Mouse (Mus musculus) forebrain, embryonic 16.5 days (tissue): ENCODE results near the gene Acox1. TPM values are rescaled to one million over a fixed set of nuclear protein-coding genes. Genes with fewer than 3 reads are reported as not detected.

Source experiments
- ATAC-seq: fragments of 200-750 bp; cut with Nextera tagmentation; 2 replicates; pipeline ENCODE4 v1.8.0; 2017; ENCODE audit warnings: mild to moderate bottlenecking, moderate library complexity
- H3K27ac ChIP-seq: fragments of 300-500 bp; sonication (generic); 2 replicates; pipeline ENCODE4 v1.5.1; 2014; ENCODE audit warnings: low read length, control low read depth
- H3K27me3 ChIP-seq: fragments of 300-500 bp; sonication (generic); replicated peaks from 2 replicates; pipeline ENCODE4 v1.6.1; 2014; ENCODE audit warnings: low read length; ENCODE audit not compliant: control insufficient read depth, insufficient read depth
- H3K36me3 ChIP-seq: fragments of 300-500 bp; sonication (generic); 2 replicates; pipeline ENCODE4 v1.6.1; 2014; ENCODE audit not compliant: control insufficient read depth, insufficient read depth
- H3K4me1 ChIP-seq: fragments of 300-500 bp; sonication (generic); replicated peaks from 2 replicates; pipeline ENCODE4 v1.6.1; 2014; ENCODE audit warnings: low read length; ENCODE audit not compliant: control insufficient read depth, insufficient read depth
- H3K4me2 ChIP-seq: fragments of 300-500 bp; sonication (generic); 2 replicates; pipeline ENCODE4 v1.6.1; 2014; ENCODE audit warnings: mild to moderate bottlenecking, low read length, control low read depth
- H3K4me3 ChIP-seq: fragments of 300-500 bp; sonication (generic); replicated peaks from 2 replicates; pipeline ENCODE4 v1.5.1; 2014; ENCODE audit warnings: mild to moderate bottlenecking, low read length, control low read depth
- H3K9ac ChIP-seq: fragments of 300-500 bp; sonication (generic); replicated peaks from 2 replicates; pipeline ENCODE4 v1.6.1; 2014; ENCODE audit warnings: low read depth, low read length, control low read depth
- H3K9me3 ChIP-seq: fragments of 300-500 bp; sonication (generic); 2 replicates; pipeline ENCODE4 v1.6.1; 2016; ENCODE audit warnings: low read length; ENCODE audit not compliant: control insufficient read depth
- WGBS: fragments of 180-500 bp; shearing (Covaris S2); extraction: QIAGEN DNeasy Blood & Tissue Kit; methylation state at CpG from one replicate; pipeline ENCODE4 v1.1.7; 2014; 5-methylcytosine and 5-hydroxymethylcytosine counted together
- polyA plus RNA-seq: library from polyadenylated mRNA; unstranded; fragments of >200 nt; fragmentation: Nextera tagmentation; extraction: Ambion mirVana; gene quantifications from 2 replicates; pipeline ENCODE4 v1.2.1, GENCODE M21; 2015

The Acox1 gene
- polyA plus RNA-seq, 1 experiment from 2014 or later: 62.8 TPM

DNA sequence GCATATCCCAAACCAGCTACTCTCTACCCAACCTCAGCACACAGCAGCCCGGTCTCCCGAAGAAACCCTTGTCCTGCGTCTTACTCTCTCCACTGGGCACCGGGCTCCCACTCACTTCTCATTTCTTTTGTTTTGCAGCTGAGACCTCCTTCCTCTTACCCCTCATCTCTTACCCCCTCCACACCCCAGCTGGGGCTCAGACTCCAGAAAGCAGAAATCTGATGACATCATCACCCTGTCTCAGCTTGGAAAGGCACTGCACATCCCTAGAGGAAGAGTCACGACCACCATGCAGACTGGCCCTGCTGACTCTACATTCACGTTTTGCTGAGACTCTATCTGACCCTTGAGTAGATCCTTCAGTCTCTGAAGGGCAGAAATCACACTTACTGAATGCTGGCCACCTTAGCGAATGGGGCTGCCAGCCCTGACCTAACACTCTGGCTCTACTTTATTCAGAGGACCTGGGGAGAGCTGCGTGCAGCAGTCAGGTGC lies 68.8 kb downstream of the Acox1 start:
- peaks cover 23% of the 10 kb centered on the region for H3K4me1 ChIP-seq
- peak; percentile 27 for ATAC-seq
- no peaks in the 10 kb centered on the region for H3K27me3 ChIP-seq
- peak overlapping the region; percentile 88 for H3K27ac ChIP-seq
- peak overlapping the region; percentile 78 for H3K9ac ChIP-seq
- H3K9me3 ChIP-seq: no peaks in the 10 kb centered on the region
- peak overlapping the region; percentile 61 for H3K4me3 ChIP-seq
- peak overlapping the region; percentile 76 for H3K4me2 ChIP-seq
- no peaks in the 10 kb centered on the region; the same call in 1 of the 2 replicates for H3K36me3 ChIP-seq
- 38% methylated on average over 8 of the region's 8 CpGs for WGBS

DNA sequence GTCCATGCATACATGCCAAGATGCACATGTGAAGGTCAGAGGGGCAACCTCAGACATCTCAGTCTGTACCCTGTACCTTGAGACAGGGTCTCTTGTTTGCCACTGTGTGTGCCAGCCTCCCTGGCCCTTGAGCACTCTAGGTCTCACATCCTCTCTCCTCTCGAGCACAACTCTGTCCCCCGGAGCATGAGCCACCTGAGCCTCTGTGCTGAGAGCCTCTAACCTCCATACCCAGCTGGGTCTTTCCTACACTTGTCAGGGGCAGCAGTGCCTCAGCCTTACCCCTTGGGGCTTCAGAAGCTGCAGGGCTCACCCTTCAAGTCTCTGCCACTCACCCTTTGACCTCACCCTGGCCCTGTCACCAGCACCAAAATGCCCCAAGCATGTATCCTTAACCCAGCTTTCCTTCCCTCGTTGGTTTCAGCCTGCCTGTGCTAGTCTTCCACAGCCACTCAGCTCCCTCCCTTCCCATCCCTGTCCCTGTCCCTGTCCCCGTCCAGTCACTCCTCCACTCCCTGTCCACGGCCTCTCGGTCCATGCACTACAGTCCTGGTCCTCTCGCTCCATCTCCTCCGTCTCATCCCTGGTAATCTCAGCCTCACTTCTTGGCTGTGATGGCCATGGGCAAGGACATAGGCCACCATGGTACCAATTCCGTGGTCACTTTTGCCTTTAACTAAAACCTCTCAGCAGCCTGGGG lies 69.6 kb downstream of the Acox1 start:
- no peaks in the 10 kb centered on the region; the same call in 1 of the 2 replicates for H3K36me3 ChIP-seq
- peaks cover 23% of the 10 kb centered on the region for H3K4me1 ChIP-seq
- no peak overlapping the region for H3K4me3 ChIP-seq
- WGBS: 82% methylated on average over 9 of the region's 9 CpGs
- H3K9me3 ChIP-seq: no peaks in the 10 kb centered on the region
- H3K27ac ChIP-seq: no peak overlapping the region
- H3K27me3 ChIP-seq: no peaks in the 10 kb centered on the region
- no peak for ATAC-seq
- no peak overlapping the region; the same call in 1 of the 2 replicates for H3K9ac ChIP-seq
- no peak overlapping the region for H3K4me2 ChIP-seq

DNA sequence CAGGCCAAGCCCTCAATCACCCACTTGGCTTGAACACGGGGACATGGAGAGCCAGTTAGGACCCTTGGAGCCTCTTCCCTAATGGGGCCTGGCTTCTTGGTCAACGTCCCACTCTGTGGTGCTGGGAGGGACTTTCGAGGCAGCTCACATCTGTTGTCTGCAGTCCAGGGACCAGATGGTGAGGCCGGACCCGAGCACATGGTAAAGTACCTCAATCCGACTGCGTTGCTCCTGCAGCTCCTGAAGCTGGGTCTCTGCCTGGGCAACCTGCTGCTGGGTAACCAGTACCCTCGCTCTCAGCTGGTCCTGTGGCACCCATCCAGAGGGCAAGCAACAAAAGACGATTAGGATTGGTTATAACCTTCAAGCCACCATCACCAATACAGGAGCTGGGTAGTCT lies 70.9 kb downstream of the Acox1 start:
- H3K36me3 ChIP-seq: no peaks in the 10 kb centered on the region; the same call in 1 of the 2 replicates
- no peak overlapping the region for H3K4me2 ChIP-seq
- no peak for ATAC-seq
- 66% methylated on average over 9 of the region's 9 CpGs for WGBS
- no peak overlapping the region for H3K4me3 ChIP-seq
- H3K4me1 ChIP-seq: peaks cover 23% of the 10 kb centered on the region
- H3K27ac ChIP-seq: no peak overlapping the region
- no peak overlapping the region for H3K9ac ChIP-seq
- H3K27me3 ChIP-seq: no peaks in the 10 kb centered on the region
- H3K9me3 ChIP-seq: no peaks in the 10 kb centered on the region

DNA sequence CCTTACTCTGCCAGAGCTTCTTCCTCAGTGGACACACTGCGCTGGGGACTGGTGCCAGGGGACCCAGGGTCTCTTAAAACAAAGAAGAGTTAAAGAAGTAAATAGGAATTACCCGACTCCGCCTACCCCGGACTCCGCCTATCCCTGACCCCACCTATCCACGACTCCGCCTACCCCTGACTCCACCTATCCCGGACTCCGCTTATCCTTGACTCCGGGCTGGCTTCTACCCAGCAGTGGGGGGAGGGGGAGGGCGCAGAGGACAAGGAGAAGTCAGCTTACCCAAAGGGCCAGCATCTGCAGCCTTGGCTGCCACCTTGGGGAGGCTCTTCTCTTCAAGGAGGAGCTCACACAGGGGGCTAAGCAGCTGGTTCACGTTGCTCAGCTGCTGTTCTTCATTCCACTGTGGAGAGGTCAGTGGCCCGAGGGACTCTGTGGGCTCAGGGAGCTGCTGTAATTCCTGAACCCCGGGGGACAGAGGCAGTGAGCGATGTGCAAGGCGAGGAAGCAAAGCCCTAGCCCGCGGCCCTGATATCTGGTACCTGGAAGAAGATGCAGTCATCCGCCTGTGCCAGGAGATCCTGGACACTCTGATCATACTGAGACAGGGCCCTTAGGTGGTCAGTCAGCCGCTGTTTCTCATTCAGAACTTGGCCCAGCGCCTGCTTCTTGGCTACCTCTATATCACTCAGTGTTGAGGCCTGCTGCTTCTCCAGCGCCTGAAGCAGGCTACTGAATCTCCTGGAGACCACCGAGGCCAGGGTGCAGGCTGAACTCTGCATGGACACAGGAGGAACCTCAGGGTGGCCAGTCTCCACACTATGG lies 71.5 kb downstream of the Acox1 start, which contains the start of gene Trim47:
TSS of gene Trim47 (minus strand) at position 55 of the 825 bp plus-strand sequence.
- no peaks in the 10 kb centered on the region for H3K9me3 ChIP-seq
- H3K36me3 ChIP-seq: no peaks in the 10 kb centered on the region; the same call in 1 of the 2 replicates
- H3K4me1 ChIP-seq: peaks cover 23% of the 10 kb centered on the region
- WGBS: 25% methylated on average over 23 of the region's 23 CpGs
- H3K27ac ChIP-seq: no peak within 1 kb of the TSS
- no peak within 1 kb of the TSS for H3K4me3 ChIP-seq
- H3K9ac ChIP-seq: no peak within 1 kb of the TSS
- no peak within 1 kb of the TSS for H3K4me2 ChIP-seq
- no peak for ATAC-seq
- H3K27me3 ChIP-seq: no peaks in the 10 kb centered on the region

DNA sequence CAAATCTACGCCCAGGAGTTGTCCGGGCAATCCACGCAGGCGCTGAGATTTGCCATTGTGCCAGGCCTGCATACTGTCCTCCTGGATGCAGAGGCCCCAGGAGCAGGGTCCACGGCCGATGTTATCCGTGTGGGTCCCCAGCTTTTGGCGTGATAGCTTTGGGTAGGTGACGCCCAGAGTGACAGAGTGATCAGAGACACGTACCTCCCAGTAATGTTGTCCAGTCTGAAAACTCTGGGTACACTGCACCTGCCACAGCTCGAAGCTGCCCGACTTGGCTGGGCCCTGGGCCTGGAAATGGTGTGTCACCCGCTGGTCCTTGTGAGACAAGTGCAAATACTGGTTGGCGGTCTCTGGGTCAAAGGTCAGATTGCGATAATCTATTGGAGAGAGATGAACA lies 72.6 kb downstream of the Acox1 start:
- Histone ChIP-seq H3K4me2 (no peak overlapping the region), H3K36me3 (no peaks in the 10 kb centered on the region), H3K4me3 (no peak overlapping the region), H3K27me3 (no peaks in the 10 kb centered on the region), H3K9me3 (no peaks in the 10 kb centered on the region), H3K4me1 (peaks cover 21% of the 10 kb centered on the region), H3K27ac (no peak overlapping the region), H3K9ac (no peak overlapping the region)
- WGBS: 94% methylated on average over 15 of the region's 15 CpGs
- ATAC-seq: no peak

Other genes starting within 250 kb of the Acox1 start
- 0.67 and 0.80 TPM in 2 replicates for gene Itgb4, start 224.3 kb downstream of the Acox1 start, polyA plus RNA-seq
- gene Galk1, start 186.3 kb downstream of the Acox1 start, polyA plus RNA-seq: 61.3 and 64.2 TPM in 2 replicates
- gene H3f3b, start 171.1 kb downstream of the Acox1 start, polyA plus RNA-seq: 2,318 and 2,532 TPM in 2 replicates
- gene Unk, start 168.7 kb downstream of the Acox1 start, polyA plus RNA-seq: 37.6 and 42.1 TPM in 2 replicates
- 0.60 and 0.62 TPM in 2 replicates for gene Unc13d, start 121.1 kb downstream of the Acox1 start, polyA plus RNA-seq
- gene Wbp2, start 112.0 kb downstream of the Acox1 start, polyA plus RNA-seq: 162 and 163 TPM in 2 replicates
- gene Trim47, start 71.8 kb downstream of the Acox1 start, polyA plus RNA-seq: 6.6 and 8.7 TPM in 2 replicates
- gene Trim65, start 67.9 kb downstream of the Acox1 start, polyA plus RNA-seq: 2.0 TPM in 2 replicates
- gene Mrpl38, start 60.2 kb downstream of the Acox1 start, polyA plus RNA-seq: 65.3 and 75.2 TPM in 2 replicates
- 77.4 and 87.4 TPM in 2 replicates for gene Fbf1, start 30.9 kb downstream of the Acox1 start, polyA plus RNA-seq
- gene Ten1, start 190 bp downstream of the Acox1 start, polyA plus RNA-seq: 69.9 and 92.8 TPM in 2 replicates
- gene Evpl, start 39.0 kb upstream of the Acox1 start, polyA plus RNA-seq: 0.32 and 0.39 TPM in 2 replicates
- gene Srp68, start 75.2 kb upstream of the Acox1 start, polyA plus RNA-seq: 64.1 and 72.0 TPM in 2 replicates
- gene Galr2, start 81.9 kb upstream of the Acox1 start, polyA plus RNA-seq: 0.10 and 0.14 TPM in 2 replicates
- gene Exoc7, start 108.2 kb upstream of the Acox1 start, polyA plus RNA-seq: 114 and 116 TPM in 2 replicates
- 6.6 and 7.0 TPM in 2 replicates for gene Foxj1, start 136.4 kb upstream of the Acox1 start, polyA plus RNA-seq
- 37.4 and 40.7 TPM in 2 replicates for gene Rnf157, start 214.0 kb upstream of the Acox1 start, polyA plus RNA-seq
- gene Ubald2, start 235.0 kb upstream of the Acox1 start, polyA plus RNA-seq: 45.1 and 53.4 TPM in 2 replicates